In the genomic region with DNA sequence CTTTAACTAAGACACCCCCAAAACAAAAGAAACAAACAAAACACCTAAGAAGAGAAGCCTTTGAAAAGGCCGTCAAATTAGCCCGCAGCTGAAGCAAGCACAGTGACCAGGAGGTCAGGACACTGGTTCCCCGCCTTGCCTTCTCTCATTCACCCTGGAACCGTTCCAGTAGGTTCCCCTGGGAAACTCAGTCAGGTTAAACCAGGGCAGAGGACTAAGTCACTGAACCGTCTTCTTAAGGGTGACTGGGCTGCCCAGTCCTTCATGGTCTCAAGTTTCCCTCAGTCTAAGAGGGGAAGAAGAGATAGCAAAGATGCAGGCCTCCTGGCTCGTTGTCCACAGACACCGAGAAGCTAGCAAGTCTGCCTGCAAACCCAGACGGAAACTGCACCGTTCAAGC, we compare ENCODE assay signal across 12 mouse cellular contexts. TPM values are rescaled to one million over a fixed set of nuclear protein-coding genes. Genes with fewer than 3 reads are reported as not detected.
DNase-seq lines count a peak whose midpoint lies in the region; ATAC-seq and TF ChIP-seq lines count a peak whose summit lies in the region.
"Had no signal": no experiment of that assay in that cellular context is flagged by ENCODE, and none has a peak within 500 bp of the region (broad histone marks: within the 10 kb centered on the region; RNA-seq: fewer than 3 reads in every experiment).

No protein-coding gene starts in this region.

- peak; percentile 22 to 61 for DNase-seq in adrenal gland, postnatal 36 days
- no peak for DNase-seq in adrenal gland, adult 18-20 months (ENCODE audit: low spot score in 2 of 2)
- DNase-seq in heart, postnatal 0 days (ENCODE audit: low spot score) = no peak
- DNase-seq in kidney, adult 18-20 months = peak; percentile 77
- peak; percentile 85 to 94 for DNase-seq in kidney, postnatal 36 days
- no peak for DNase-seq in left cerebral cortex, postnatal 10 days (ENCODE audit: extremely low spot score in 1 of 2, low spot score in 2 of 2)
- DNase-seq: midbrain, embryonic 14.5 days had no signal

- H3K4me3 ChIP-seq in heart, postnatal 0 days (ENCODE audit: low read depth, low read length) = no peak overlapping the region
- no peak overlapping the region for H3K4me3 ChIP-seq in heart, embryonic 12.5 days
- H3K4me3 ChIP-seq: heart, embryonic 15.5 days; neural tube, embryonic 12.5 days had no signal

- no peaks in the 10 kb centered on the region for H3K27me3 ChIP-seq in heart, postnatal 0 days (ENCODE audit: control insufficient read depth, insufficient read depth, low read length)
- no peaks in the 10 kb centered on the region for H3K27me3 ChIP-seq in heart, embryonic 12.5 days (replicated peaks)
- H3K27me3 ChIP-seq: heart, embryonic 15.5 days; neural tube, embryonic 12.5 days had no signal

- TF ChIP-seq EP300 in heart, postnatal 0 days (IDR thresholded peaks at IDR 0.05; ENCODE audit: low read depth) = no peak

- peaks cover 28% of the 10 kb centered on the region for H3K36me3 ChIP-seq in heart, postnatal 0 days (replicated peaks; ENCODE audit: control insufficient read depth, insufficient read depth, low read length)
- peaks cover 32% of the 10 kb centered on the region for H3K36me3 ChIP-seq in heart, embryonic 12.5 days

- TF ChIP-seq CTCF in heart, postnatal 0 days (IDR thresholded peaks at IDR 0.05; ENCODE audit: low read depth) = no peak

- H3K9me3 ChIP-seq in heart, postnatal 0 days (replicated peaks; ENCODE audit: control insufficient read depth, low read length) = no peaks in the 10 kb centered on the region
- H3K9me3 ChIP-seq in heart, embryonic 12.5 days (replicated peaks) = no peaks in the 10 kb centered on the region
- H3K9me3 ChIP-seq: heart, embryonic 15.5 days; neural tube, embryonic 12.5 days had no signal

- 0 out of 2 replicates have a peak overlapping the region, but pooled peaks have one; percentile 15 for H3K27ac ChIP-seq in heart, postnatal 0 days (ENCODE audit: low read depth)
- H3K27ac ChIP-seq in heart, embryonic 12.5 days (ENCODE audit: poor library complexity, severe bottlenecking) = no peak overlapping the region
- H3K27ac ChIP-seq: heart, embryonic 15.5 days; macrophage; neural tube, embryonic 12.5 days had no signal

- peaks cover 5% of the 10 kb centered on the region; the same call in 1 of the 2 replicates for H3K4me1 ChIP-seq in heart, postnatal 0 days (ENCODE audit: control insufficient read depth, insufficient read depth)
- peaks cover 14% of the 10 kb centered on the region for H3K4me1 ChIP-seq in heart, embryonic 12.5 days (replicated peaks)

- 66% methylated on average over 9 of the region's 9 CpGs for whole genome bisulfite sequencing in heart, postnatal 0 days
- 81% methylated on average over 9 of the region's 9 CpGs for WGBS in heart, embryonic 12.5 days

- no peak for ATAC-seq in heart, postnatal 0 days (ENCODE audit: insufficient read depth, low read depth)
- no peak for ATAC-seq in heart, embryonic 12.5 days (ENCODE audit: insufficient number of reproducible peaks, low FRiP score)
- no peak for ATAC-seq in frontal cortex, adult (ENCODE audit: low TSS enrichment)

- H3K9ac ChIP-seq in heart, postnatal 0 days (replicated peaks; ENCODE audit: low read depth, low read length) = no peak overlapping the region
- H3K9ac ChIP-seq in heart, embryonic 12.5 days = no peak overlapping the region
- H3K9ac ChIP-seq: heart, embryonic 15.5 days; neural tube, embryonic 12.5 days had no signal

- intact Hi-C loops in left cerebral cortex, postnatal 10 days (cut with DNase I) = no loop called here

- no peak overlapping the region for H3K4me2 ChIP-seq in heart, postnatal 0 days (ENCODE audit: low read depth, low read length)
- H3K4me2 ChIP-seq in heart, embryonic 12.5 days = no peak overlapping the region
- H3K4me2 ChIP-seq: neural tube, embryonic 12.5 days had no signal

RNA-seq across cellular contexts. Expression of a gene that starts 2.2 kb away (rescaled TPM):
- 10 to 100 TPM; 90.5 to 96.3 TPM for total RNA-seq in adrenal gland, postnatal 36 days (2021)
- total RNA-seq in adrenal gland, adult 18-20 months (2021) = 100 to 1,000 TPM; 108 to 204 TPM
- total RNA-seq in heart, postnatal 0 days (2014; rRNA removed; ENCODE audit: low replicate concordance) = 25.0 and 35.1 TPM in 2 replicates
- 35.0 and 41.0 TPM in 2 replicates for polyA plus RNA-seq in heart, postnatal 0 days (2015; fragmentation: Nextera tagmentation; extraction: Ambion mirVana)
- 39.9 and 42.1 TPM in 2 replicates for polyA plus RNA-seq in heart, embryonic 12.5 days (2016; fragmentation: Nextera tagmentation; extraction: Ambion mirVana)
- 10 to 100 TPM; 55.0 to 59.7 TPM for total RNA-seq in left cerebral cortex, postnatal 10 days (2021)

RNA-seq across cellular contexts. Expression of a gene that starts 13.1 kb away (rescaled TPM):
- 100 to 1,000 TPM in 1 of 2 experiments, 10 to 100 TPM in 1; 73.4 to 195 TPM for total RNA-seq in adrenal gland, postnatal 36 days (2021)
- total RNA-seq in adrenal gland, adult 18-20 months (2021) = 100 to 1,000 TPM in 1 of 2 experiments, 10 to 100 TPM in 1; 85.4 to 145 TPM
- 31.5 and 38.4 TPM in 2 replicates for total RNA-seq in heart, postnatal 0 days (2014; rRNA removed; ENCODE audit: low replicate concordance)
- polyA plus RNA-seq in heart, postnatal 0 days (2015; fragmentation: Nextera tagmentation; extraction: Ambion mirVana) = 34.1 and 34.5 TPM in 2 replicates
- polyA plus RNA-seq in heart, embryonic 12.5 days (2016; fragmentation: Nextera tagmentation; extraction: Ambion mirVana) = 20.9 and 22.0 TPM in 2 replicates
- 10 to 100 TPM; 14.4 to 14.6 TPM for total RNA-seq in left cerebral cortex, postnatal 10 days (2021)

RNA-seq across cellular contexts. Expression of a gene that starts 22.0 kb away (rescaled TPM):
- 10 to 100 TPM; 25.3 to 30.7 TPM for total RNA-seq in adrenal gland, postnatal 36 days (2021)
- 10 to 100 TPM; 25.6 to 27.0 TPM for total RNA-seq in adrenal gland, adult 18-20 months (2021)
- 11.8 and 24.0 TPM in 2 replicates for total RNA-seq in heart, postnatal 0 days (2014; rRNA removed; ENCODE audit: low replicate concordance)
- 7.0 and 7.2 TPM in 2 replicates for polyA plus RNA-seq in heart, postnatal 0 days (2015; fragmentation: Nextera tagmentation; extraction: Ambion mirVana)
- polyA plus RNA-seq in heart, embryonic 12.5 days (2016; fragmentation: Nextera tagmentation; extraction: Ambion mirVana) = 19.2 and 21.9 TPM in 2 replicates
- total RNA-seq in left cerebral cortex, postnatal 10 days (2021) = 10 to 100 TPM; 51.4 to 65.1 TPM

RNA-seq across cellular contexts. Expression of a gene that starts 22.2 kb away (rescaled TPM):
- 100 to 1,000 TPM in 1 of 2 experiments, 10 to 100 TPM in 1; 97.7 to 102 TPM for total RNA-seq in adrenal gland, postnatal 36 days (2021)
- total RNA-seq in adrenal gland, adult 18-20 months (2021) = 100 to 1,000 TPM; 105 to 107 TPM
- total RNA-seq in heart, postnatal 0 days (2014; rRNA removed; ENCODE audit: low replicate concordance) = 53.1 and 56.7 TPM in 2 replicates
- 85.1 and 86.4 TPM in 2 replicates for polyA plus RNA-seq in heart, postnatal 0 days (2015; fragmentation: Nextera tagmentation; extraction: Ambion mirVana)
- 90.4 and 95.4 TPM in 2 replicates for polyA plus RNA-seq in heart, embryonic 12.5 days (2016; fragmentation: Nextera tagmentation; extraction: Ambion mirVana)
- 10 to 100 TPM; 52.7 to 58.7 TPM for total RNA-seq in left cerebral cortex, postnatal 10 days (2021)

Comparison
In these comparisons a context has a peak if more than half of its experiments do, and no peak if none do; other contexts are left out.
1. DNase-seq: peak in adrenal gland, postnatal 36 days (2 of 2), kidney, adult 18-20 months (single experiment) and kidney, postnatal 36 days (2 of 2); none in adrenal gland, adult 18-20 months (0 of 2), heart, postnatal 0 days (single experiment) and left cerebral cortex, postnatal 10 days (0 of 2).